Mouse (Mus musculus) heart, embryonic 16.5 days (tissue): Measurements from ENCODE around the gene Sbf2. TPM values are rescaled to one million over a fixed set of nuclear protein-coding genes. Genes with fewer than 3 reads are reported as not detected.
"Not testable (repeated sequence)": the region's sequence is repeated elsewhere in the genome, so short reads cannot be mapped to it uniquely, and the experiment has no call there.

Experiments used
- ATAC-seq: fragments of 200-750 bp; cut with Nextera tagmentation; replicated peaks from 2 replicates; pipeline ENCODE4 v1.8.0; 2017; ENCODE audit warnings: moderate number of reproducible peaks; ENCODE audit not compliant: insufficient read depth, low FRiP score; ENCODE audit errors: extremely low read depth
- H3K27ac ChIP-seq: fragments of 300-500 bp; sonication (generic); 2 replicates; pipeline ENCODE4 v1.5.1; 2014; ENCODE audit warnings: mild to moderate bottlenecking, low read length, control low read depth, moderate library complexity
- H3K27me3 ChIP-seq: fragments of 300-500 bp; sonication (generic); 2 replicates; pipeline ENCODE4 v1.6.1; 2014; ENCODE audit warnings: low read length, mixed read lengths; ENCODE audit not compliant: control insufficient read depth, insufficient read depth
- H3K36me3 ChIP-seq: fragments of 300-500 bp; sonication (generic); 2 replicates; pipeline ENCODE4 v1.6.1; 2014; ENCODE audit not compliant: control insufficient read depth, insufficient read depth
- H3K4me1 ChIP-seq: fragments of 300-500 bp; sonication (generic); 2 replicates; pipeline ENCODE4 v1.6.1; 2014; ENCODE audit warnings: low read length, mixed read lengths; ENCODE audit not compliant: control insufficient read depth, insufficient read depth
- H3K4me2 ChIP-seq: fragments of 300-500 bp; sonication (generic); 2 replicates; pipeline ENCODE4 v1.6.1; 2014; ENCODE audit warnings: low read depth, mild to moderate bottlenecking, control low read depth, low read length
- H3K4me3 ChIP-seq: fragments of 300-500 bp; sonication (generic); 2 replicates; pipeline ENCODE4 v1.5.1; 2014; ENCODE audit warnings: mild to moderate bottlenecking, control low read depth, low read length
- H3K9ac ChIP-seq: fragments of 300-500 bp; sonication (generic); 2 replicates; pipeline ENCODE4 v1.6.1; 2014; ENCODE audit warnings: low read length, control low read depth
- H3K9me3 ChIP-seq: fragments of 300-500 bp; sonication (generic); replicated peaks from 2 replicates; pipeline ENCODE4 v1.6.1; 2016; ENCODE audit warnings: low read length; ENCODE audit not compliant: control insufficient read depth
- WGBS: fragments of 180-500 bp; shearing (Covaris S2); extraction: QIAGEN DNeasy Blood & Tissue Kit; methylation state at CpG from one replicate; pipeline ENCODE4 v1.1.7; 2014; 5-methylcytosine and 5-hydroxymethylcytosine counted together
- polyA plus RNA-seq: library from polyadenylated mRNA; unstranded; fragments of >200 nt; fragmentation: Nextera tagmentation; extraction: Ambion mirVana; gene quantifications from 2 replicates; pipeline ENCODE4 v1.2.1, GENCODE M21; 2015

The Sbf2 gene
- polyA plus RNA-seq, 1 experiment from 2014 or later = 30.8 TPM

- H3K27me3 ChIP-seq = no peaks in the 10 kb centered on the region
- no peak overlapping the region for H3K9ac ChIP-seq
- no peak for ATAC-seq
- peaks cover 5% of the 10 kb centered on the region; the same call in 1 of the 2 replicates for H3K9me3 ChIP-seq
- no peaks in the 10 kb centered on the region for H3K36me3 ChIP-seq
- peaks cover 9% of the 10 kb centered on the region for H3K4me1 ChIP-seq
- WGBS = 100% methylated on average over 1 of the region's 1 CpGs
- no peak overlapping the region for H3K4me3 ChIP-seq
- no peak overlapping the region for H3K27ac ChIP-seq
- H3K4me2 ChIP-seq = no peak overlapping the region
Measured at GRCm38 (mm10) chr7:110606906-110607305, 7.8 kb downstream of the Sbf2 start.

DNA sequence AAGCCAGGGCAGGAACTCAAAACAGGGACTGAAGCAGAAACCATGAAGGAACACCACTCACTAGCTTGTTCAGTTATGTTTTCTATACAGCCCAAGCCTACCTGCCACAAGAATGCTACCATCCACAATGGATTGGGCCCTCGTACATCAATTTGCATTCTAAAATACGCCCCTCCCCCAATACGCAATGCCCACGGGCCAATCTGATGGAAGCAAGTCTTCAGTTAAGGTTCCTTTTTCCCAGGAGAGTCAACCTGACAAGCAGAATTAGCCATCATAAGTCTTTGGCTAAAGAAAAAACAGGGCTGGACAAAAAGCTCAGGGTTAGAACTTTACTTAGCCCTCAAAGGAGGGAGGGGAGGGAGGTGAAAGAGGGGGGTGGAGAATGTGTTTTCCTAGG is 9.2 kb downstream of the Sbf2 start:
- Histone ChIP-seq H3K9me3 (peaks cover 5% of the 10 kb centered on the region; the same call in 1 of the 2 replicates), H3K4me1 (peaks cover 3% of the 10 kb centered on the region), H3K4me2 (no peak overlapping the region), H3K36me3 (no peaks in the 10 kb centered on the region), H3K9ac (no peak overlapping the region), H3K27me3 (no peaks in the 10 kb centered on the region), H3K4me3 (no peak overlapping the region), H3K27ac (no peak overlapping the region)
- no peak for ATAC-seq
- 82% methylated on average over 4 of the region's 4 CpGs for WGBS

- Histone ChIP-seq H3K27me3 (no peaks in the 10 kb centered on the region), H3K9me3 (peaks cover 4% of the 10 kb centered on the region), H3K36me3 (peaks cover 9% of the 10 kb centered on the region), H3K27ac (no peak overlapping the region), H3K4me2 (no peak overlapping the region), H3K4me3 (no peak overlapping the region), H3K4me1 (peaks cover 2% of the 10 kb centered on the region), H3K9ac (no peak overlapping the region)
- 92% methylated on average over 1 of the region's 1 CpGs for WGBS
- no peak for ATAC-seq
Measured at GRCm38 (mm10) chr7:110597141-110597540, 17.6 kb downstream of the Sbf2 start.

GRCm38 (mm10) chr7:110593991-110594390 is 20.7 kb downstream of the Sbf2 start:
- not testable (repeated sequence) for H3K36me3 ChIP-seq, H3K27ac ChIP-seq, H3K9ac ChIP-seq, H3K27me3 ChIP-seq, ATAC-seq, H3K4me1 ChIP-seq, H3K9me3 ChIP-seq, H3K4me3 ChIP-seq, H3K4me2 ChIP-seq
- 91% methylated on average over 3 of the region's 3 CpGs for WGBS

GRCm38 (mm10) chr7:110587721-110588120 is 27.0 kb downstream of the Sbf2 start:
- Histone ChIP-seq H3K4me2 (no peak overlapping the region), H3K9me3 (no peaks in the 10 kb centered on the region), H3K27ac (no peak overlapping the region), H3K27me3 (no peaks in the 10 kb centered on the region), H3K4me3 (no peak overlapping the region), H3K9ac (no peak overlapping the region), H3K4me1 (peaks cover 7% of the 10 kb centered on the region), H3K36me3 (no peaks in the 10 kb centered on the region)
- no peak for ATAC-seq
- 90% methylated on average over 1 of the region's 1 CpGs for WGBS

GRCm38 (mm10) chr7:110585250-110585649 is 29.5 kb downstream of the Sbf2 start:
- Histone ChIP-seq H3K27me3 (no peaks in the 10 kb centered on the region), H3K4me2 (no peak overlapping the region), H3K4me3 (no peak overlapping the region), H3K36me3 (no peaks in the 10 kb centered on the region), H3K27ac (no peak overlapping the region), H3K9ac (no peak overlapping the region), H3K4me1 (peaks cover 10% of the 10 kb centered on the region), H3K9me3 (no peaks in the 10 kb centered on the region)
- 43% methylated on average over 2 of the region's 2 CpGs for WGBS
- no peak for ATAC-seq

DNA sequence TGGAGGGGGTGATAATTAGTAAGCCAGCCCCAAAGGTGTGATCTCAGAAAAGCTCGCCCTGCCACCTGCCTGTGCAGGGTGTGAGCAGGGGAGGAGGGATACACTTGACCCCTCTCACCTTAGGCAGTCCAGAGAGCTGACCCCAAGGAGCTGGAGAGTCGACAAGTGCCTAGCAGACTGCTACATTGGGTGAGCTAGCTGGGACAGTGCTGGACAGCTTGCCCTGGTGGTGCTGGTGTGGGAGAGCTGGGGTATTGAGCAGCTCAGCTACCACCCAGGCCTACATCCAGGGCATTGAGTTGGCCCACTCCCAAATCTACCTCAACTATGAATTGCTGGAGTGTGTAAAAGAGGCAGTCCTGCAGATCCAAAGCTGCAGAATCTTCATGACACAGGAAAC is 30.6 kb downstream of the Sbf2 start:
- Histone ChIP-seq H3K4me3 (no peak overlapping the region), H3K36me3 (no peaks in the 10 kb centered on the region), H3K4me2 (no peak overlapping the region), H3K27ac (no peak overlapping the region), H3K9me3 (no peaks in the 10 kb centered on the region), H3K9ac (no peak overlapping the region), H3K27me3 (no peaks in the 10 kb centered on the region), H3K4me1 (peaks cover 10% of the 10 kb centered on the region)
- ATAC-seq = no peak
- 71% methylated on average over 2 of the region's 2 CpGs for WGBS

- Histone ChIP-seq H3K9ac (no peak overlapping the region), H3K4me3 (no peak overlapping the region), H3K4me1 (peaks cover 10% of the 10 kb centered on the region), H3K9me3 (no peaks in the 10 kb centered on the region), H3K27me3 (no peaks in the 10 kb centered on the region), H3K4me2 (no peak overlapping the region), H3K36me3 (no peaks in the 10 kb centered on the region), H3K27ac (no peak overlapping the region)
- ATAC-seq = no peak
- WGBS = 97% methylated on average over 3 of the region's 3 CpGs
Measured at GRCm38 (mm10) chr7:110583705-110584104, 31.0 kb downstream of the Sbf2 start.

GRCm38 (mm10) chr7:110565815-110566549 is 48.7 kb downstream of the Sbf2 start:
- no peak overlapping the region for H3K9ac ChIP-seq
- peaks cover 5% of the 10 kb centered on the region; the same call in 1 of the 2 replicates for H3K4me1 ChIP-seq
- no peak overlapping the region for H3K27ac ChIP-seq
- WGBS = 76% methylated on average over 4 of the region's 4 CpGs
- 0 out of 2 replicates have a peak, but pooled peaks cover 4% of the 10 kb centered on the region for H3K9me3 ChIP-seq
- ATAC-seq = no peak
- no peaks in the 10 kb centered on the region for H3K36me3 ChIP-seq
- no peak overlapping the region for H3K4me2 ChIP-seq
- H3K27me3 ChIP-seq = no peaks in the 10 kb centered on the region
- no peak overlapping the region for H3K4me3 ChIP-seq
